Mouse (Mus musculus) myocyte (in vitro differentiated cells): Measurements from ENCODE around the gene D430019H16Rik.

Experiments
- CEBPB ChIP-seq: IDR thresholded peaks from 2 replicates; pipeline ENCODE4 v1.6.1; 2011; ENCODE audit warnings: mild to moderate bottlenecking, moderate library complexity; ENCODE audit not compliant: poor library complexity, insufficient read depth, severe bottlenecking
- E2F4 ChIP-seq: IDR thresholded peaks from one replicate; pipeline ENCODE4 v1.6.1; 2011; ENCODE audit warnings: mild to moderate bottlenecking, control low read depth, moderate library complexity; ENCODE audit not compliant: insufficient read depth
- MAX ChIP-seq: IDR thresholded peaks from one replicate; pipeline ENCODE4 v1.6.1; 2011; ENCODE audit warnings: low read depth, mild to moderate bottlenecking, control low read depth
- MYOD1 ChIP-seq, 3 experiments: IDR thresholded peaks; one replicate each; pipeline ENCODE4 v1.6.1; 2011; ENCODE audit warnings: control low read depth in 2 of 3, low read depth in 2 of 3, mild to moderate bottlenecking in 2 of 3, moderate library complexity in 1 of 3; ENCODE audit not compliant: insufficient read length in 2 of 3, control insufficient read depth in 1 of 3
- MYOG ChIP-seq, 3 experiments: IDR thresholded peaks; one replicate each; pipeline ENCODE4 v1.6.1; 2011; ENCODE audit warnings: control low read depth in 2 of 3, low read depth in 2 of 3, mild to moderate bottlenecking in 2 of 3; ENCODE audit not compliant: insufficient read length in 2 of 3, control insufficient read depth in 1 of 3, insufficient read depth in 1 of 3
- POLR2A ChIP-seq: IDR thresholded peaks from one replicate; pipeline ENCODE4 v1.6.1; 2011; ENCODE audit warnings: low read depth, mild to moderate bottlenecking, control low read depth, moderate library complexity; ENCODE audit not compliant: insufficient read length
- POLR2AphosphoS2 ChIP-seq: IDR thresholded peaks from one replicate; pipeline ENCODE4 v1.6.1; 2011; ENCODE audit warnings: low read depth, control low read depth; ENCODE audit not compliant: insufficient read length
- SRF ChIP-seq: IDR thresholded peaks from one replicate; pipeline ENCODE4 v1.6.1; 2011; ENCODE audit warnings: low read depth; ENCODE audit not compliant: control insufficient read depth, insufficient read length
- TCF12 ChIP-seq: IDR thresholded peaks from one replicate; pipeline ENCODE4 v1.6.1; 2011; ENCODE audit warnings: mild to moderate bottlenecking, control low read depth; ENCODE audit not compliant: poor library complexity, insufficient read depth, severe bottlenecking
- USF1 ChIP-seq: IDR thresholded peaks from one replicate; pipeline ENCODE4 v1.6.1; 2011; ENCODE audit warnings: low read depth, mild to moderate bottlenecking, control low read depth, moderate library complexity

GRCm38 (mm10) chr12:105490227-105490626, 36.6 kb downstream of the D430019H16Rik start:
- TF ChIP-seq POLR2A (no peak), CEBPB (no peak), MAX (no peak), POLR2AphosphoS2 (no peak), USF1 (no peak), MYOG (IDR thresholded peaks at IDR 0.05; ENCODE audit: control insufficient read depth in 1 of 3, insufficient read depth in 1 of 3, insufficient read length in 2 of 3, low read depth in 2 of 3) (no peak), SRF (no peak), TCF12 (no peak), MYOD1 (IDR thresholded peaks at IDR 0.05; ENCODE audit: control insufficient read depth in 1 of 3, insufficient read length in 2 of 3, low read depth in 2 of 3) (no peak), E2F4 (no peak)
